In genomic region chr11:112926330-112927025, GRCm38 (mm10) we compare ENCODE assay signal across 9 mouse cellular contexts.
DNase-seq lines count a peak whose midpoint lies in the region; ATAC-seq and TF ChIP-seq lines count a peak whose summit lies in the region.
"Had no signal": no experiment of that assay in that cellular context is flagged by ENCODE, and none has a peak within 500 bp of the region (broad histone marks: within the 10 kb centered on the region; RNA-seq: fewer than 3 reads in every experiment).

No protein-coding gene starts in this region.

- H3K4me3 ChIP-seq in kidney, postnatal 0 days (replicated peaks; ENCODE audit: low read depth, low read length), result no peak overlapping the region
- no peak overlapping the region for H3K4me3 ChIP-seq in hindbrain, embryonic 10.5 days
- H3K4me3 ChIP-seq: heart, embryonic 15.5 days had no signal

- no peak for ATAC-seq in cerebellum, adult (ENCODE audit: insufficient number of reproducible peaks, low FRiP score, low TSS enrichment)
- ATAC-seq in kidney, postnatal 0 days (replicated peaks; ENCODE audit: low FRiP score, low read depth), result no peak
- no peak for ATAC-seq in erythroid progenitor cell, adult 5-6 weeks (replicated peaks; ENCODE audit: low FRiP score, poor library complexity, severe bottlenecking)

- no peak overlapping the region for H3K27ac ChIP-seq in kidney, postnatal 0 days
- no peak overlapping the region for H3K27ac ChIP-seq in hindbrain, embryonic 10.5 days
- H3K27ac ChIP-seq: heart, embryonic 15.5 days had no signal

- H3K9ac ChIP-seq in kidney, postnatal 0 days (ENCODE audit: low read depth, low read length), result no peak overlapping the region
- H3K9ac ChIP-seq: heart, embryonic 15.5 days had no signal

- no peaks in the 10 kb centered on the region for H3K36me3 ChIP-seq in kidney, postnatal 0 days (ENCODE audit: insufficient read depth, low read length)
- H3K36me3 ChIP-seq in hindbrain, embryonic 10.5 days, result no peaks in the 10 kb centered on the region
- H3K36me3 ChIP-seq: heart, embryonic 15.5 days had no signal

- no peak overlapping the region for H3K4me2 ChIP-seq in kidney, postnatal 0 days (ENCODE audit: low read length)
- H3K4me2 ChIP-seq: heart, embryonic 15.5 days had no signal

- no peaks in the 10 kb centered on the region for H3K9me3 ChIP-seq in kidney, postnatal 0 days (replicated peaks; ENCODE audit: low read length)
- no peaks in the 10 kb centered on the region for H3K9me3 ChIP-seq in hindbrain, embryonic 10.5 days
- H3K9me3 ChIP-seq: heart, embryonic 15.5 days had no signal

- no peak for TF ChIP-seq CTCF in kidney, postnatal 0 days (IDR thresholded peaks at IDR 0.05; ENCODE audit: low read depth)

- peak; percentile 4 for DNase-seq in cerebellum, adult 11 months
- DNase-seq in right cerebral cortex, postnatal 14 days, result peak; percentile 6
- no peak for DNase-seq in right cerebral cortex, postnatal 36 days (ENCODE audit: low spot score in 2 of 2)
- DNase-seq in kidney, postnatal 0 days (ENCODE audit: low spot score), result peak; percentile 34
- DNase-seq in ovary, postnatal 14 days (ENCODE audit: low spot score), result peak; percentile 1
- no peak for DNase-seq in hindbrain, embryonic 10.5 days (ENCODE audit: low spot score)

- no peaks in the 10 kb centered on the region for H3K27me3 ChIP-seq in kidney, postnatal 0 days (ENCODE audit: insufficient read depth, low read length)
- H3K27me3 ChIP-seq in hindbrain, embryonic 10.5 days (ENCODE audit: insufficient read depth, poor library complexity, severe bottlenecking), result no peaks in the 10 kb centered on the region; the same call in 1 of the 2 replicates

- no peaks in the 10 kb centered on the region for H3K4me1 ChIP-seq in kidney, postnatal 0 days (replicated peaks; ENCODE audit: insufficient read depth, low read length)
- 0 out of 2 replicates have a peak, but pooled peaks cover 4% of the 10 kb centered on the region for H3K4me1 ChIP-seq in hindbrain, embryonic 10.5 days (replicated peaks)
- H3K4me1 ChIP-seq: heart, embryonic 15.5 days had no signal

- 56% methylated on average over 19 of the region's 19 CpGs for WGBS in kidney, postnatal 0 days
- WGBS in hindbrain, embryonic 10.5 days, result 89% methylated on average over 19 of the region's 19 CpGs

Comparison
In these comparisons a context has a peak if more than half of its experiments do, and no peak if none do; other contexts are left out.
1. DNase-seq: peak in cerebellum, adult 11 months (single experiment), right cerebral cortex, postnatal 14 days (single experiment), kidney, postnatal 0 days (single experiment) and ovary, postnatal 14 days (single experiment); none in right cerebral cortex, postnatal 36 days (0 of 2) and hindbrain, embryonic 10.5 days (single experiment).